Mouse (Mus musculus) CH12.LX (cell line): ENCODE measurements at regions not wholly inside any gene's neighbourhood (a gene's known extent, or its start where the extent isn't known, plus 50 kb on each side); places are given as distances from the start of the nearest gene placed in this dataset.

Experiments
- DNase-seq: peaks from one replicate; pipeline ENCODE4 v3.0.0-alpha.2; 2013; ENCODE audit errors: extremely low read depth
- H3K27ac ChIP-seq: 2 replicates; pipeline ENCODE4 v1.5.1; 2012; ENCODE audit warnings: low read depth, mild to moderate bottlenecking, control low read depth, moderate library complexity; ENCODE audit not compliant: insufficient read depth
- H3K27me3 ChIP-seq: replicated peaks from 2 replicates; pipeline ENCODE3; 2012; ENCODE audit warnings: inconsistent platforms
- H3K36me3 ChIP-seq, 2 experiments: replicated peaks in 1 of 2; 2 replicates each; pipeline versions ENCODE3 to v1.6.1; 2012; ENCODE audit warnings: inconsistent platforms in 1 of 2, low read length in 1 of 2, mild to moderate bottlenecking in 1 of 2, mixed read lengths in 1 of 2, moderate library complexity in 1 of 2; ENCODE audit not compliant: control insufficient read depth in 1 of 2, insufficient read depth in 1 of 2
- H3K4me1 ChIP-seq, 2 experiments: 2 replicates each; pipeline ENCODE4 v1.6.1; 2012; ENCODE audit warnings: inconsistent platforms in 1 of 2, moderate library complexity in 1 of 2; ENCODE audit not compliant: insufficient read depth in 2 of 2, control insufficient read depth in 1 of 2
- H3K4me2 ChIP-seq: 2 replicates; pipeline ENCODE4 v1.6.1; 2012; ENCODE audit warnings: low read depth, mild to moderate bottlenecking, control low read depth; ENCODE audit not compliant: poor library complexity, insufficient read depth, severe bottlenecking
- H3K4me3 ChIP-seq, 3 experiments: fragments of 150-350 bp in 1 of 3; sonication (generic) in 1 of 3; replicated peaks in 1 of 3; 2 replicates each; pipeline versions ENCODE3 to v1.5.1; 2011 to 2012; ENCODE audit warnings: low read depth in 2 of 3, low read length in 2 of 3, mild to moderate bottlenecking in 2 of 3, moderate library complexity in 2 of 3, control low read depth in 1 of 3, improper control_type of control experiment in 1 of 3, inconsistent platforms in 1 of 3, mixed read lengths in 1 of 3; ENCODE audit not compliant: poor library complexity in 1 of 3
- H3K79me2 ChIP-seq: replicated peaks from 2 replicates; pipeline ENCODE4 v1.6.1; 2012; ENCODE audit warnings: mild to moderate bottlenecking, moderate library complexity; ENCODE audit not compliant: control insufficient read depth, poor library complexity, insufficient read depth, severe bottlenecking; ENCODE audit errors: extremely low read depth
- H3K9ac ChIP-seq: 2 replicates; pipeline ENCODE4 v1.6.1; 2012; ENCODE audit warnings: low read depth, mild to moderate bottlenecking, control low read depth, moderate library complexity; ENCODE audit not compliant: insufficient read depth
- H3K9me3 ChIP-seq: replicated peaks from 2 replicates; pipeline ENCODE3; 2012; ENCODE audit warnings: low read length, inconsistent platforms, mixed read lengths
- CHD2 ChIP-seq: IDR thresholded peaks from 2 replicates; pipeline ENCODE4 v1.6.1; 2011; ENCODE audit warnings: low read length, improper control_type of control experiment
- E2F4 ChIP-seq: IDR thresholded peaks from 2 replicates; pipeline ENCODE4 v1.6.1; 2011; ENCODE audit warnings: low read depth, low read length, improper control_type of control experiment; ENCODE audit not compliant: insufficient replicate concordance
- JUN ChIP-seq: IDR thresholded peaks from 2 replicates; pipeline ENCODE4 v1.6.1; 2011; ENCODE audit warnings: low read depth, mild to moderate bottlenecking, low read length, improper control_type of control experiment, moderate library complexity; ENCODE audit not compliant: insufficient read depth
- MEF2A ChIP-seq: IDR thresholded peaks from 2 replicates; pipeline ENCODE4 v1.6.1; 2014; ENCODE audit warnings: low read depth, mild to moderate bottlenecking, inconsistent platforms, low read length, improper control_type of control experiment, borderline replicate concordance
- NRF1 ChIP-seq: IDR thresholded peaks from 2 replicates; pipeline ENCODE4 v1.6.1; 2014; ENCODE audit warnings: low read depth, mild to moderate bottlenecking, inconsistent platforms, low read length, improper control_type of control experiment, moderate library complexity
- SIN3A ChIP-seq: IDR thresholded peaks from 2 replicates; pipeline ENCODE4 v1.6.1; 2012; ENCODE audit warnings: low read length, improper control_type of control experiment, inconsistent platforms
- SMC3 ChIP-seq: IDR thresholded peaks from 2 replicates; pipeline ENCODE4 v1.6.1; 2011; ENCODE audit warnings: low read depth, low read length, improper control_type of control experiment
- TBP ChIP-seq: conservative IDR thresholded peaks from 2 replicates; pipeline ENCODE4 v1.6.1; 2011; ENCODE audit warnings: low read depth, low read length, improper control_type of control experiment
- USF1 ChIP-seq: IDR thresholded peaks from 2 replicates; pipeline ENCODE4 v1.6.1; 2014; ENCODE audit warnings: low read depth, mild to moderate bottlenecking, inconsistent platforms, low read length, improper control_type of control experiment
- ZC3H11A ChIP-seq: IDR thresholded peaks from 2 replicates; pipeline ENCODE4 v1.6.1; 2012; ENCODE audit warnings: low read depth, mild to moderate bottlenecking, inconsistent platforms, low read length, improper control_type of control experiment
- ZMIZ1 ChIP-seq: IDR thresholded peaks from 2 replicates; pipeline ENCODE4 v1.6.1; 2012; ENCODE audit warnings: low read depth, mild to moderate bottlenecking, inconsistent platforms, low read length, improper control_type of control experiment
- dilution Hi-C: fragments of 300-500 bp; cut with MboI; formaldehyde crosslinking; loops from 2 replicates; pipeline ENCODE4 v1.14.3; 2020; ENCODE audit warnings: low sequenced_read_pairs; ENCODE audit not compliant: extremely low pct_unique_long_range_greater_than_20kb, extremely low pct_ligation_motif_present
- in situ Hi-C: fragments of 300-500 bp; cut with MboI; formaldehyde crosslinking; loops from 3 replicates; pipeline ENCODE4 v1.14.3; 2019; ENCODE audit warnings: low sequenced_read_pairs, low pct_ligation_motif_present, low pct_unique_long_range_greater_than_20kb, mixed read lengths

DNA sequence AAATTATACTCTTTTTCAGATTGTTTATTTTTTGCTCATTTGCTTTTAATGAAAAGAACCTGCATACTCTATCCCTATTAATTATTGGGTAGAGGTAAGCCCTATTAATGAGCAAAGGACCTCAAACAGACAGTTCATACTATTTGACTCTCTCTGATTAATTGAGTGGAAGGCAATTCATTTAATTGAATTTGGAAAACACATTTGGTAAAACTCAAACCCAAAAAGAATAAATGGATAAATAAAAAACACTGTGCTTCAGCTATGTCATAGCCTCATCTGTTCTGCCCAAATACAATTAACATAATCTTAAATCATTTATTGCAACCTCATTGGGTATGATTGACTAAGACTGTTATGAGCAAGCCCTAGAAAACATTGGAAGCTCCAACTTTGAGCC, 874.8 kb downstream of the Adgrl2 start:
- no peaks in the 10 kb centered on the region for H3K79me2 ChIP-seq
- no peaks in the 10 kb centered on the region for H3K27me3 ChIP-seq
- TF ChIP-seq E2F4 (no peak), JUN (no peak), USF1 (no peak), SMC3 (no peak), TBP (no peak)
- dilution Hi-C loops (no loop called here), in situ Hi-C loops (no loop called here)
- H3K36me3 ChIP-seq = no peaks in the 10 kb centered on the region
- H3K27ac ChIP-seq = no peak overlapping the region
- DNase-seq = no peak
- H3K4me3 ChIP-seq = no peak overlapping the region
- no peak overlapping the region for H3K9ac ChIP-seq
- peaks cover 10% of the 10 kb centered on the region for H3K9me3 ChIP-seq
- H3K4me2 ChIP-seq = no peak overlapping the region
- no peaks in the 10 kb centered on the region for H3K4me1 ChIP-seq

DNA sequence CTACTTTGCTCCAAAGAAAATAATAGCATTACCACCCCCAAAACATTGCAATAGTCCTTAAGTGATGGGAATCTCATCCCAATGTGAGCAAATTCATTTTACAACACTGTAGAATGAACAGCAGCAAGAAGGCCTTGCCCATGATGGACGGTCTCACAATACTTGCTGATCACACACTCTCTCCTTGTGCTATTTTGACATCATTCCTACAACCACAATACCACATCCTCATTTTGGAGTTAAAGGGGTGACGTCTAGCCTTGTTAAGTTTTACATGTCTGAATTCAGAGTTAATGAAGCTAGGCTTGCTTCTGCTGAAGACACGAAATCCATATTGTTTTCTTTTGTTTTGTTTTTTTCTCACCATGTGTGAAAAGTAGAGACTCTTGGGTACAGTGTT, 878.2 kb downstream of the Adgrl2 start:
- no peak overlapping the region for H3K4me3 ChIP-seq
- H3K9ac ChIP-seq = no peak overlapping the region
- dilution Hi-C loops = no loop called here
- H3K27me3 ChIP-seq = no peaks in the 10 kb centered on the region
- H3K27ac ChIP-seq = no peak overlapping the region
- H3K79me2 ChIP-seq = no peaks in the 10 kb centered on the region
- no peak for TF ChIP-seq CHD2
- TF ChIP-seq TBP = no peak
- no peak for TF ChIP-seq MEF2A
- H3K4me1 ChIP-seq = no peaks in the 10 kb centered on the region
- no peaks in the 10 kb centered on the region for H3K36me3 ChIP-seq
- H3K9me3 ChIP-seq = peaks cover 8% of the 10 kb centered on the region
- DNase-seq = peak; percentile 6
- H3K4me2 ChIP-seq = no peak overlapping the region
- in situ Hi-C loops = no loop called here

DNA sequence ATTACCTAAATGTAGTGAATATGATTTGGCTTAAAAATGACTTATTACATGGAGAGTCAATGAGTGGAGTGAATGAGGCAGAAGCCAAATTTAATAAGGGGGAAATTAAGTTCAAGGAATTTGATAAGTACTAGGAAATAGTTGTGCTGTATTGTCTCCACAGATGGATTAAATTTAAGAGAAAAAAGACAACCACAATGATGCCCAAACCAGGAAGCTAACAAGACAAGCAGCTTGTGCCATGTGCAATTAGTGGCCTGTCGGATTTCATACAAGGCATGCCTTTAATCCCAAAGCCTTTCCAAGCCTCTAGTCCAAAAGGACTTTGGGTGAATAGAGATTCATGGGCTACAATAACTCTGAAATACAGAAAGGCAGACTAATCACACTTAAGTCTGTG, 883.3 kb downstream of the Adgrl2 start:
- H3K9ac ChIP-seq = no peak overlapping the region
- no peaks in the 10 kb centered on the region for H3K36me3 ChIP-seq
- dilution Hi-C loops (no loop called here), in situ Hi-C loops (no loop called here)
- H3K27ac ChIP-seq = no peak overlapping the region
- TF ChIP-seq SIN3A = no peak
- no peak for TF ChIP-seq ZMIZ1
- no peak for TF ChIP-seq NRF1
- TF ChIP-seq JUN = no peak
- TF ChIP-seq ZC3H11A = no peak
- H3K9me3 ChIP-seq = peaks cover 6% of the 10 kb centered on the region
- H3K4me3 ChIP-seq = no peak overlapping the region
- H3K4me2 ChIP-seq = no peak overlapping the region
- no peaks in the 10 kb centered on the region for H3K27me3 ChIP-seq
- no peak for DNase-seq
- no peaks in the 10 kb centered on the region for H3K4me1 ChIP-seq
- H3K79me2 ChIP-seq = no peaks in the 10 kb centered on the region
